Comparison of ENCODE assay signal across 10 mouse cellular contexts in genomic region chr2:158654717-158655116, GRCm38 (mm10). TPM values are rescaled to one million over a fixed set of nuclear protein-coding genes. Genes with fewer than 3 reads are reported as not detected.
DNase-seq lines count a peak whose midpoint lies in the region; ATAC-seq and TF ChIP-seq lines count a peak whose summit lies in the region.
"Had no signal": no experiment of that assay in that cellular context is flagged by ENCODE, and none has a peak within 500 bp of the region (broad histone marks: within the 10 kb centered on the region; RNA-seq: fewer than 3 reads in every experiment).

No protein-coding gene starts in this region.

- H3K9me3 ChIP-seq in heart, postnatal 0 days (replicated peaks; ENCODE audit: control insufficient read depth, low read length) = no peaks in the 10 kb centered on the region

- peak; percentile 32 for DNase-seq in liver, adult 2 months (ENCODE audit: extremely low read depth, low read depth, low spot score)
- DNase-seq in liver = no peak
- no peak for DNase-seq in heart, postnatal 0 days (ENCODE audit: low spot score)
- peak; percentile 61 to 74 for DNase-seq in lung, adult 18-20 months
- no peak for DNase-seq in ovary, adult 18-20 months (ENCODE audit: low spot score)
- DNase-seq in embryo, embryonic 11 days = no peak
- DNase-seq in left cerebral cortex, adult 8-10 months (ENCODE audit: low spot score in 2 of 2) = no peak
- DNase-seq: left cerebral cortex, postnatal 4 days had no signal

- no peak overlapping the region for H3K9ac ChIP-seq in liver, adult 2 months (ENCODE audit: low read depth, low read length)
- no peak overlapping the region for H3K9ac ChIP-seq in heart, postnatal 0 days (replicated peaks; ENCODE audit: low read depth, low read length)

- WGBS in liver, adult 2 months = 65% methylated on average over 9 of the region's 9 CpGs
- 67% methylated on average over 9 of the region's 9 CpGs for WGBS in heart, postnatal 0 days

- no peak overlapping the region for H3K27ac ChIP-seq in liver, adult 2 months (replicated peaks; ENCODE audit: insufficient read depth, low read depth, low read length)
- H3K27ac ChIP-seq in heart, postnatal 0 days (ENCODE audit: low read depth) = no peak overlapping the region

- H3K36me3 ChIP-seq in liver, adult 2 months (ENCODE audit: control insufficient read depth, insufficient read depth, low read length) = no peaks in the 10 kb centered on the region
- H3K36me3 ChIP-seq in heart, postnatal 0 days (replicated peaks; ENCODE audit: control insufficient read depth, insufficient read depth, low read length) = no peaks in the 10 kb centered on the region

- H3K79me2 ChIP-seq in liver, adult 2 months (ENCODE audit: control insufficient read depth, insufficient read depth, low read length) = no peaks in the 10 kb centered on the region

- no peak for TF ChIP-seq EP300 in heart, postnatal 0 days (IDR thresholded peaks at IDR 0.05; ENCODE audit: low read depth)

- ATAC-seq in heart, postnatal 0 days (ENCODE audit: insufficient read depth, low read depth) = peak; percentile 53

- no peak overlapping the region for H3K4me2 ChIP-seq in heart, postnatal 0 days (ENCODE audit: low read depth, low read length)

- no peak overlapping the region for H3K4me3 ChIP-seq in liver, adult 2 months (ENCODE audit: insufficient read depth, low read depth, low read length)
- H3K4me3 ChIP-seq in heart, postnatal 0 days (ENCODE audit: low read depth, low read length) = no peak overlapping the region

- no peak for TF ChIP-seq CTCF in liver, adult 2 months (IDR thresholded peaks at IDR 0.05; ENCODE audit: low read depth, low read length)
- no peak for TF ChIP-seq CTCF in heart, postnatal 0 days (IDR thresholded peaks at IDR 0.05; ENCODE audit: low read depth)

- TF ChIP-seq POLR2A in liver, adult 2 months (IDR thresholded peaks at IDR 0.05; ENCODE audit: extremely low read depth, insufficient read depth, low read length) = no peak

- H3K27me3 ChIP-seq in liver, adult 2 months (ENCODE audit: control insufficient read depth, insufficient read depth, low read length) = no peaks in the 10 kb centered on the region
- H3K27me3 ChIP-seq in heart, postnatal 0 days (ENCODE audit: control insufficient read depth, insufficient read depth, low read length) = no peaks in the 10 kb centered on the region

- no peaks in the 10 kb centered on the region for H3K4me1 ChIP-seq in liver, adult 2 months (ENCODE audit: control insufficient read depth, insufficient read depth, low read length)
- no peaks in the 10 kb centered on the region for H3K4me1 ChIP-seq in heart, postnatal 0 days (ENCODE audit: control insufficient read depth, insufficient read depth)

RNA-seq across cellular contexts. Expression of gene Ppp1r16b, which starts 10.5 kb away (rescaled TPM):
- 2.4 and 3.4 TPM in 2 replicates for total RNA-seq in liver, adult 2 months (2014; rRNA removed)
- 0.70 and 0.99 TPM in 2 replicates for polyA plus RNA-seq in liver, adult 2 months (2012; rRNA removed)
- total RNA-seq in heart, postnatal 0 days (2014; rRNA removed; ENCODE audit: low replicate concordance) = 3.7 and 9.1 TPM in 2 replicates
- 5.0 and 5.1 TPM in 2 replicates for polyA plus RNA-seq in heart, postnatal 0 days (2015; fragmentation: Nextera tagmentation; extraction: Ambion mirVana)
- 100 to 1,000 TPM; 130 to 163 (median 146) TPM for total RNA-seq in left cerebral cortex, adult 8-10 months (2022)

RNA-seq across cellular contexts. Expression of gene Actr5, which starts 30.0 kb away (rescaled TPM):
- 6.3 and 6.9 TPM in 2 replicates for total RNA-seq in liver, adult 2 months (2014; rRNA removed)
- polyA plus RNA-seq in liver, adult 2 months (2012; rRNA removed) = 3.4 and 4.6 TPM in 2 replicates
- 9.6 and 10.8 TPM in 2 replicates for total RNA-seq in heart, postnatal 0 days (2014; rRNA removed; ENCODE audit: low replicate concordance)
- polyA plus RNA-seq in heart, postnatal 0 days (2015; fragmentation: Nextera tagmentation; extraction: Ambion mirVana) = 2.9 and 3.8 TPM in 2 replicates
- total RNA-seq in left cerebral cortex, adult 8-10 months (2022) = 10 to 100 TPM; 10.4 to 14.3 (median 12.4) TPM

RNA-seq across cellular contexts. Expression of gene Slc32a1, which starts 44.1 kb away (rescaled TPM):
- total RNA-seq in liver, adult 2 months (2014; rRNA removed) = not detected in 2 replicates
- not detected in 2 replicates for polyA plus RNA-seq in liver, adult 2 months (2012; rRNA removed)
- not detected in 2 replicates for total RNA-seq in heart, postnatal 0 days (2014; rRNA removed; ENCODE audit: low replicate concordance)
- not detected in 2 replicates for polyA plus RNA-seq in heart, postnatal 0 days (2015; fragmentation: Nextera tagmentation; extraction: Ambion mirVana)
- 100 to 1,000 TPM; 130 to 145 (median 137) TPM for total RNA-seq in left cerebral cortex, adult 8-10 months (2022)
- total RNA-seq: common myeloid progenitor, adult 5-6 weeks; hematopoietic stem cell, adult 5-6 weeks had no signal

Comparison
In these comparisons a context has a peak if more than half of its experiments do, and no peak if none do; other contexts are left out.
1. DNase-seq: peak in liver, adult 2 months (single experiment) and lung, adult 18-20 months (2 of 2); none in liver (single experiment), heart, postnatal 0 days (single experiment), ovary, adult 18-20 months (single experiment), embryo, embryonic 11 days (single experiment) and left cerebral cortex, adult 8-10 months (0 of 2).
2. RNA of gene Ppp1r16b, which starts 10.5 kb away (total RNA-seq): 130 to 163 TPM in left cerebral cortex, adult 8-10 months; 3.7 to 9.1 TPM in heart, postnatal 0 days and 2.4 to 3.4 TPM in liver, adult 2 months; every median in the first group is over 10 times any median in the second.
3. RNA of gene Slc32a1, which starts 44.1 kb away (total RNA-seq): 130 to 145 TPM in left cerebral cortex, adult 8-10 months; not detected in liver, adult 2 months and not detected in heart, postnatal 0 days; every median in the first group is over 100 times any median in the second.